In genomic region chr4:150136693-150137092, GRCm38 (mm10) we compare ENCODE assay signal across 9 mouse cellular contexts. TPM values are rescaled to one million over a fixed set of nuclear protein-coding genes. Genes with fewer than 3 reads are reported as not detected.
DNase-seq lines count a peak whose midpoint lies in the region; ATAC-seq and TF ChIP-seq lines count a peak whose summit lies in the region.
"Had no signal": no experiment of that assay in that cellular context is flagged by ENCODE, and none has a peak within 500 bp of the region (broad histone marks: within the 10 kb centered on the region; RNA-seq: fewer than 3 reads in every experiment).

No protein-coding gene starts in this region.

- H3K27ac ChIP-seq in bone marrow macrophage, adult 2 months (ENCODE audit: insufficient read depth, low read depth, low read length): no peak overlapping the region

- H3K27me3 ChIP-seq in E14TG2a.4 (ENCODE audit: insufficient read depth, low read length): peaks cover 18% of the 10 kb centered on the region

- ATAC-seq in erythroblast, adult 5-6 weeks (replicated peaks; ENCODE audit: low FRiP score, poor library complexity, severe bottlenecking): peak; percentile 84

- no peaks in the 10 kb centered on the region for H3K9me3 ChIP-seq in E14TG2a.4 (ENCODE audit: low read length)

- peaks cover 77% of the 10 kb centered on the region for H3K4me1 ChIP-seq in E14TG2a.4 (replicated peaks; ENCODE audit: low read depth, low read length)
- peaks cover 10% of the 10 kb centered on the region for H3K4me1 ChIP-seq in bone marrow macrophage, adult 2 months (ENCODE audit: control insufficient read depth, insufficient read depth, low read length)

- no peaks in the 10 kb centered on the region for H3K36me3 ChIP-seq in E14TG2a.4 (ENCODE audit: insufficient read depth, low read length)

- DNase-seq in heart, postnatal 10 days: peak; percentile 66 to 86
- peak; percentile 37 for DNase-seq in layer of hippocampus, adult 9-10 months (ENCODE audit: low spot score)
- peak; percentile 66 to 81 for DNase-seq in lung, postnatal 4 days
- DNase-seq in right cerebral cortex, adult 2 months (ENCODE audit: low spot score in 2 of 2): peak; percentile 57 to 72
- peak; percentile 39 for DNase-seq in urinary bladder, postnatal 10 days (ENCODE audit: low spot score)

- intact Hi-C loops in heart, postnatal 10 days (cut with DNase I): loop anchor here (5.0 kb wide), 1 partner anchor 81 kb away; no protein-coding TSS in a partner anchor

- TF ChIP-seq POLR2A in bone marrow macrophage, adult 2 months (IDR thresholded peaks at IDR 0.05; ENCODE audit: borderline replicate concordance, low read depth, low read length): no peak

- H3K4me3 ChIP-seq in E14TG2a.4 (replicated peaks; ENCODE audit: low read length): peak overlapping the region; percentile 17; the same call in 1 of the 2 replicates
- H3K4me3 ChIP-seq in bone marrow macrophage, adult 2 months (ENCODE audit: insufficient read depth, low read length): no peak overlapping the region

- peak; percentile 96 for TF ChIP-seq CTCF in E14TG2a.4 (conservative IDR thresholded peaks at IDR 0.05; ENCODE audit: low read length)
- peak; percentile 91 for TF ChIP-seq CTCF in bone marrow macrophage, adult 2 months (IDR thresholded peaks at IDR 0.05; ENCODE audit: low read depth, low read length)

RNA-seq across cellular contexts. Expression of gene Slc2a7, which starts 12.1 kb away (rescaled TPM):
- not detected in 2 replicates for polyA plus RNA-seq in bone marrow macrophage, adult 2 months (2012; ENCODE audit: insufficient read depth, insufficient read length, missing spikeins)
- total RNA-seq in erythroblast, adult 5-6 weeks (2015; ENCODE audit: low replicate concordance): not detected in 2 replicates
- not detected in 2 replicates for total RNA-seq in erythroblast, adult 5-6 weeks (2017; ENCODE audit: low replicate concordance)
- not detected for total RNA-seq in heart, postnatal 10 days (2021)
- polyA plus RNA-seq: heart, embryonic 14.5 days had no signal

RNA-seq across cellular contexts. Expression of gene Slc2a5, which starts 17.6 kb away (rescaled TPM):
- polyA plus RNA-seq in bone marrow macrophage, adult 2 months (2012; ENCODE audit: insufficient read depth, insufficient read length, missing spikeins): 0.43 TPM in 1 of 2 replicates, not detected in the other
- total RNA-seq in erythroblast, adult 5-6 weeks (2015; ENCODE audit: low replicate concordance): not detected in 2 replicates
- not detected in 2 replicates for total RNA-seq in erythroblast, adult 5-6 weeks (2017; ENCODE audit: low replicate concordance)
- under 1 TPM in 1 of 2 experiments, not detected in 1; 0.25 TPM for total RNA-seq in heart, postnatal 10 days (2021)

RNA-seq across cellular contexts. Expression of gene Gpr157, which starts 49.5 kb away (rescaled TPM):
- polyA plus RNA-seq in bone marrow macrophage, adult 2 months (2012; ENCODE audit: insufficient read depth, insufficient read length, missing spikeins): 4.8 and 5.1 TPM in 2 replicates
- 0.19 and 2.1 TPM in 2 replicates for total RNA-seq in erythroblast, adult 5-6 weeks (2015; ENCODE audit: low replicate concordance)
- 0.43 and 0.98 TPM in 2 replicates for total RNA-seq in erythroblast, adult 5-6 weeks (2017; ENCODE audit: low replicate concordance)
- 10 to 100 TPM; 23.5 to 24.2 TPM for total RNA-seq in heart, postnatal 10 days (2021)

Comparison
In these comparisons a context has a peak if more than half of its experiments do, and no peak if none do; other contexts are left out.
1. RNA of gene Gpr157, which starts 49.5 kb away (total RNA-seq): 23.5 to 24.2 TPM in heart, postnatal 10 days; 0.19 to 2.1 TPM in erythroblast, adult 5-6 weeks; every median in the first group is over 4 times any median in the second.
2. Peak in every context shown above with its lines, with median percentiles within 50 percentile points of each other: DNase-seq.